Mouse (Mus musculus) heart, adult 2 months (tissue): ENCODE results near the gene Nanos3. TPM values are rescaled to one million over a fixed set of nuclear protein-coding genes. Genes with fewer than 3 reads are reported as not detected.

ENCODE experiments used
- DNase-seq, 2 experiments: peaks; one replicate each; pipeline ENCODE4 v3.0.0; 2021
- H3K27ac ChIP-seq: fragments of 200-600 bp; 2 replicates; pipeline ENCODE4 v1.8.1; 2022
- H3K27me3 ChIP-seq: fragments of 200-500 bp; 2 replicates; pipeline ENCODE4 v1.6.1; 2012; ENCODE audit warnings: mild to moderate bottlenecking, low read length, inconsistent platforms, mixed read lengths; ENCODE audit not compliant: control insufficient read depth, insufficient read depth
- H3K36me3 ChIP-seq: fragments of 200-500 bp; 2 replicates; pipeline ENCODE4 v1.6.1; 2012; ENCODE audit warnings: low read length, inconsistent platforms; ENCODE audit not compliant: control insufficient read depth, insufficient read depth
- H3K4me1 ChIP-seq: fragments of 200-500 bp; 2 replicates; pipeline ENCODE4 v1.6.1; 2011; ENCODE audit warnings: low read length; ENCODE audit not compliant: control insufficient read depth, insufficient read depth
- H3K4me3 ChIP-seq: fragments of 200-600 bp; 2 replicates; pipeline ENCODE4 v1.8.1; 2022
- H3K79me2 ChIP-seq: fragments of 200-500 bp; replicated peaks from 2 replicates; pipeline ENCODE4 v1.6.1; 2012; ENCODE audit warnings: mild to moderate bottlenecking, inconsistent platforms, low read length, moderate library complexity, mixed read lengths; ENCODE audit not compliant: control insufficient read depth, insufficient read depth
- H3K9ac ChIP-seq: fragments of 200-500 bp; 2 replicates; pipeline ENCODE4 v1.6.1; 2012; ENCODE audit warnings: low read depth, mild to moderate bottlenecking, control low read depth, inconsistent platforms, low read length, mixed read lengths
- CTCF ChIP-seq: fragments of 200-600 bp; IDR thresholded peaks from 2 replicates; pipeline ENCODE4 v1.8.1; 2022; ENCODE audit warnings: antibody characterized with exemption, mild to moderate bottlenecking, moderate library complexity
- EP300 ChIP-seq: fragments of 200-500 bp; IDR thresholded peaks from 2 replicates; pipeline ENCODE4 v1.6.1; 2011; ENCODE audit warnings: low read depth, low read length, control low read depth; ENCODE audit not compliant: insufficient read depth
- POLR2A ChIP-seq: fragments of 200-500 bp; IDR thresholded peaks from 2 replicates; pipeline ENCODE4 v1.6.1; 2011; ENCODE audit warnings: mild to moderate bottlenecking, low read depth, low read length, control low read depth; ENCODE audit not compliant: insufficient read depth
- WGBS: fragments of 180-500 bp; shearing (Covaris S2); methylation state at CpG from one replicate; pipeline ENCODE4 v1.1.7; 2018; 5-methylcytosine and 5-hydroxymethylcytosine counted together
- intact Hi-C: fragments of 180-260 bp; cut with DNase I; formaldehyde crosslinking; loops from one replicate; pipeline ENCODE4 v1.15.1; 2025
- long read RNA-seq: library from polyadenylated mRNA; stranded (forward); transcript quantifications from one replicate; pipeline ENCODE4 v2.0.0, GENCODE M21; 2021
- polyA plus RNA-seq: library from polyadenylated mRNA; depleted of rRNA; stranded (reverse); fragments of >200 nt; gene quantifications from 2 replicates; pipeline ENCODE4 v1.2.3, GENCODE M21; 2012; rRNA removed
- total RNA-seq, 2 experiments: library from RNA; stranded (reverse); gene quantifications; 2 replicates each; pipeline ENCODE4 v1.2.3; 2021

Gene Nanos3
- total RNA-seq (1 to 10 TPM in 1 of 2 experiments, not detected in 1; 1.9 TPM), polyA plus RNA-seq (0.61 TPM in 1 of 2 replicates, not detected in the other)
- long read RNA-seq, partial matches to known transcripts, result 0 of 1 reads
- long read RNA-seq, other reads (novel, unspliced or antisense), result 1 of 1 reads

DNA sequence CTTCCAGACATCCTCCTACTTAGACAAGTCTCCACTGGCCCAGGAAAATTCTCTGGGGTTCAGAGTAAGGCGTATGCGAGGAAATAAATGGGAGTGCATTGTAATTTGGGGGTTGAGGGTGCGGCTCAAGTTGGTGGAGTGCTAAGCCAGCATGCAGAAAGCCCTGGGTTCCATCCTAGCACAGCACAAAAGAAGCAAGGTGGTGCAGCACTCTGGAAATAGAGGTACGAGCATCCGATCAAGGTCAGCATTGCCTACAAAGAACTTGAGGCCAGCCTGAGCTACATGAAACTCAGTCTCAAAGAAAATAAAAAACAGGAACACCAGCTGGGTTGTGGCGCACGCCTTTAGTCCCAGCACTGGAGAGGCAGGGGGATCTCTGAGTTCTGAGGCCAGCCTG lies at the start of gene Nanos3:
Gene Nanos3 (minus strand): TSS at position 101 of the 400 bp plus-strand sequence.
- H3K4me1 ChIP-seq, result peaks cover 11% of the 10 kb centered on the region
- WGBS, result 99% methylated on average over 7 of the region's 7 CpGs
- no peak for TF ChIP-seq POLR2A
- TF ChIP-seq CTCF, result no peak
- DNase-seq, result no peak
- peak within 1 kb of the TSS; percentile 58 for H3K4me3 ChIP-seq
- intact Hi-C loops, result loop anchor here (10.0 kb wide), 1 partner anchor 440 kb away; the partner anchor contains the start of gene Adgre5
- no peaks in the 10 kb centered on the region for H3K27me3 ChIP-seq
- no peaks in the 10 kb centered on the region; the same call in 1 of the 2 replicates for H3K36me3 ChIP-seq
- peak within 1 kb of the TSS; percentile 83 for H3K9ac ChIP-seq
- no peaks in the 10 kb centered on the region for H3K79me2 ChIP-seq
- H3K27ac ChIP-seq, result no peak within 1 kb of the TSS; the same call in 1 of the 2 replicates

GRCm38 (mm10) chr8:84233055-84233454 lies 48.0 kb upstream of the Nanos3 start:
- DNase-seq, result no peak
- no peak overlapping the region for H3K9ac ChIP-seq
- H3K79me2 ChIP-seq, result peaks cover 2% of the 10 kb centered on the region; the same call in 1 of the 2 replicates
- H3K4me1 ChIP-seq, result peaks cover 9% of the 10 kb centered on the region
- H3K27me3 ChIP-seq, result no peaks in the 10 kb centered on the region
- 90% methylated on average over 2 of the region's 2 CpGs for whole genome bisulfite sequencing
- no peaks in the 10 kb centered on the region for H3K36me3 ChIP-seq
- TF ChIP-seq CTCF (no peak), EP300 (no peak), POLR2A (no peak)
- intact Hi-C loops, result no loop called here
- no peak overlapping the region for H3K4me3 ChIP-seq
- H3K27ac ChIP-seq, result no peak overlapping the region

GRCm38 (mm10) chr8:84230735-84231134 lies 45.7 kb upstream of the Nanos3 start:
- 82% methylated on average over 17 of the region's 17 CpGs for WGBS
- no peaks in the 10 kb centered on the region for H3K36me3 ChIP-seq
- H3K4me1 ChIP-seq, result peaks cover 3% of the 10 kb centered on the region
- intact Hi-C loops, result no loop called here
- H3K27ac ChIP-seq, result no peak overlapping the region
- H3K79me2 ChIP-seq, result no peaks in the 10 kb centered on the region
- TF ChIP-seq EP300 (no peak), CTCF (peak; percentile 42), POLR2A (no peak)
- H3K27me3 ChIP-seq, result no peaks in the 10 kb centered on the region
- no peak for DNase-seq
- H3K9ac ChIP-seq, result no peak overlapping the region
- no peak overlapping the region for H3K4me3 ChIP-seq

- Histone ChIP-seq H3K9ac (no peak overlapping the region), H3K4me1 (no peaks in the 10 kb centered on the region), H3K79me2 (no peaks in the 10 kb centered on the region), H3K27me3 (no peaks in the 10 kb centered on the region), H3K27ac (no peak overlapping the region), H3K36me3 (no peaks in the 10 kb centered on the region), H3K4me3 (no peak overlapping the region)
- no peak for TF ChIP-seq EP300
- no peak for TF ChIP-seq CTCF
- no peak for TF ChIP-seq POLR2A
- DNase-seq, result no peak
- intact Hi-C loops, result no loop called here
- 92% methylated on average over 21 of the region's 21 CpGs for WGBS
These were observed 38.5 kb upstream of the Nanos3 start for GRCm38 (mm10) chr8:84223322-84224029.

GRCm38 (mm10) chr8:84222566-84223165 lies 37.6 kb upstream of the Nanos3 start:
- Histone ChIP-seq H3K79me2 (no peaks in the 10 kb centered on the region), H3K27me3 (no peaks in the 10 kb centered on the region), H3K4me3 (no peak overlapping the region), H3K9ac (no peak overlapping the region), H3K27ac (no peak overlapping the region; the same call in 1 of the 2 replicates), H3K4me1 (no peaks in the 10 kb centered on the region), H3K36me3 (no peaks in the 10 kb centered on the region)
- WGBS, result 85% methylated on average over 9 of the region's 9 CpGs
- no peak for TF ChIP-seq POLR2A
- no peak for TF ChIP-seq EP300
- TF ChIP-seq CTCF, result no peak
- DNase-seq, result peak in 1 of 2 experiments; percentile 46
- intact Hi-C loops, result no loop called here

GRCm38 (mm10) chr8:84220105-84220504 lies 35.1 kb upstream of the Nanos3 start:
- DNase-seq, result peak in 1 of 2 experiments; percentile 40
- H3K27me3 ChIP-seq, result no peaks in the 10 kb centered on the region
- H3K4me3 ChIP-seq, result no peak overlapping the region
- TF ChIP-seq POLR2A, result no peak
- no peak overlapping the region for H3K27ac ChIP-seq
- intact Hi-C loops, result no loop called here
- H3K9ac ChIP-seq, result no peak overlapping the region
- no peaks in the 10 kb centered on the region for H3K36me3 ChIP-seq
- 67% methylated on average over 7 of the region's 7 CpGs for WGBS
- no peaks in the 10 kb centered on the region for H3K4me1 ChIP-seq
- H3K79me2 ChIP-seq, result no peaks in the 10 kb centered on the region
